Mouse (Mus musculus) heart, postnatal 0 days (tissue): ENCODE measurements around the gene Sfswap.

ENCODE experiments used
- CTCF ChIP-seq: IDR thresholded peaks from 2 replicates; pipeline ENCODE4 v1.5.1; 2016; ENCODE audit warnings: antibody characterized with exemption, control low read depth, low read depth
- EP300 ChIP-seq: IDR thresholded peaks from 2 replicates; pipeline ENCODE4 v1.6.1; 2016; ENCODE audit warnings: antibody characterized with exemption, low read depth

GRCm38 (mm10) chr5:129545787-129546186, 44.8 kb downstream of the Sfswap start:
- TF ChIP-seq CTCF (no peak), EP300 (no peak)
